Mouse (Mus musculus): ENCODE measurements around the gene Lamtor1. TPM values are rescaled to one million over a fixed set of nuclear protein-coding genes. Genes with fewer than 3 reads are reported as not detected.

Lamtor1 gene
- polyA plus RNA-seq (2012; rRNA removed): 223 and 226 TPM in 2 replicates

DNA sequence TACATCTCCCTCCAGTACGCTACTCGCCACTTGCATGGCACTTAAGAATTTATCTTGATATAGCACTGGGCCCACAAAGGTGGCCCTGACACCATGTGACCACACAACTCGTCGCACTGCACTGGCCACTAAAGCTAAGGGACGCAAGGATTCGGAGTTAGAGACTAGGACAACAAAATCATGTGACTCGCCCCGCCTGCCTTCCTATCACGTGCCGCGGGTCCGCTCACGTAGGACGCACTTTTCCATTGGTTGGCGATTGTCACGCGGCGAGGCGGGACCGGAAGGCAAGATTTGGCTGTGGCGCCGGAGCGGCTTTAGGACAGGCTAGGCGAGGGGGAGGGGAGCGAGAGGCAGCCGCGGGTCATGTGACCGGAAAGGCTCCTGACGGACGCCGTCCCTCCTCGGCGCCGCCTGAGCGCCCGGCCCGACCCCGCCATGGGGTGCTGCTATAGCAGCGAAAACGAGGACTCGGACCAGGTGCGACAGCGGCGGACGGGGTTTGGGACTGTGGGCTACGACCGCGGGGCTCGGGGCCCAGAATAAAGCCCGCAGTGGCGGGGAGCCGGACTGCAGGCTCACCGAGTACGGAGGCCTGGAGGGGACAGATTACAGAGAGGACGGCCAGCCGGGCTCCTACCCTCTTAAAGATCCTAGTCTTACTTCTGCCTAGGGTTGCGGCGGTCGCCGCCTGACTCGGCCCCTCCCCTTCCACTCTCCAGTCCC lies at the start of gene Lamtor1:
Gene Lamtor1 (plus strand): TSS at position 344 of the 726 bp plus-strand sequence.

DNA sequence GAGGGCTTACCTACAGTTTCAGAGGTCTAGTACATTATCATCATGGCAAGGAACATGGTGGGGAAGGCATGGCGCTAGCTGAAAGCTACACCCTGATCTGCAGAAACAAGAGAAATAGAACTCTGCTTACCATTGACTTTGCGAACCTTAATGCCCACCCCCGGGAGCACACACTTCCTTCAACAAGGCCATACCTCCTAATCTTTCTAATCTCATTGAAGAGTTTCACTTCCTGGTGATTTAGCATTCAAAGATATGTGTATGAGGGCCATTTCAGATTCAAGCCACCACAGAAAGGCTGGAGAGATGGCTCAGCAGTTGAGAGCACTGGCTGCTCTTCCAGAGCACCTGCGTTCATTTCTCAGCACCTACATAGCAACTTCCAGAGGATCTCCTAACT lies 48.6 kb upstream of the Lamtor1 start, which contains the start of gene Folr2:
Gene Folr2 (minus strand): TSS at position 101 of the 400 bp plus-strand sequence.

DNA sequence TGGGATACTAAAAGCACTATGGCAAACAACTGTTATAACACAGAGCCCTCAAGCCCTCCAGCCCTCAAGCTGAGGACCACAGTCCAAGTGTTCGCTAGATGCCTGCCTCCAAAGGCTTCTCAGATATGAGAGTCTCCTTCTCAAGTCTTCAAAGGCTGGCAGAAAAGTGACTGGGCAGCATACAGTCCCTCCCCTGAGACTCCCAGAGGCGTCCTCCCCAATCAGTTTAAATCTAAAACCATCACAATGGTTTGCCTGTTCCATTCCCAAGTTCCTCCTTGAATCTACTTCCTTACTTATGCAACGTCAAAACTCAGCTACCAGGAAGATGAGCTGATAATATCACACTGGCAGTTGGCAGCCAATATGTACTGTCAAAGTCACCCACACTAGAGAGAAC lies 42.3 kb upstream of the Lamtor1 start, which contains the start of gene Anapc15:
Gene Anapc15 (plus strand): TSS at position 301 of the 400 bp plus-strand sequence.

DNA sequence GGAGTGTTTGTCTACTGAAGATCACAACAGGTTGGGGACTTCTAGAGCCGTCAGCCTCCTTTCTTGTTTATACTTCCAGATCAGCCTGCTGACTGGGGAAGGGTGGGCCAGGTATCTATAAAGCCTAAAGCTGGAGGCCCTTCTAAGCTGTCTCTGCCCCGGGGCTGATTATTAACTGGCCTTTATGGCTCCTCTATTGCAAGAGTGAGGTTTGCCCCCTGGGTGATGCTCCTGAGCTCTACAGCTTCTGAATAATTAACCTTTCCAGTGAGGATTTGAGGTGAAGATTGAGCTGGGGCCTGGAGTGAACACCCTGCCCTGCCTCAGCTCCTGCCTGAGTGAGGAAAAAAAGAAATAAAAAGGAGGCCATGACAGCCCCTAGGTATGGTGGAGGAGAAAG lies 35.1 kb upstream of the Lamtor1 start, which contains the start of gene Folr1:
Gene Folr1 (minus strand): TSS at position 160 of the 400 bp plus-strand sequence.

DNA sequence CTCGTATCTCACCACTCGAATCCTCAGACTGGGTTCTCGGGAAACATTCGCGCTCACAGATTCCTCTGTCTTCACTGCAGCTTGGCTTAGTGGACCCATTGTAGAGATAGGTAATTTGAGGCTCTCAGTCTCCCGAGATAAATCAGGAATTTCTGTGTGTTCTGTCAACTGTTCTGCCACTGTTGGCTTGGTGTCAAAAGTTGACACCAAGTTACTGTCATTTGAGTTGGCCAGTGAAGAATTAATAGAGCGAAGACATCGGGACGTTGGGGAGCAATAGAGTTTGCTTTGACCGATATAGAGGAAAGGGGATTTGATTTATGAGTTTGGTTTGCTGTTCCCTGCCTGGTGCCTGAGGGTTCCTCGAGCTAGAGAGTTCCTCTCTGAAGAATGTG lies 580 bp downstream of the Lamtor1 start, which contains the start of gene Tomt:
Gene Tomt (minus strand): TSS at position 73 of the 395 bp plus-strand sequence.

DNA sequence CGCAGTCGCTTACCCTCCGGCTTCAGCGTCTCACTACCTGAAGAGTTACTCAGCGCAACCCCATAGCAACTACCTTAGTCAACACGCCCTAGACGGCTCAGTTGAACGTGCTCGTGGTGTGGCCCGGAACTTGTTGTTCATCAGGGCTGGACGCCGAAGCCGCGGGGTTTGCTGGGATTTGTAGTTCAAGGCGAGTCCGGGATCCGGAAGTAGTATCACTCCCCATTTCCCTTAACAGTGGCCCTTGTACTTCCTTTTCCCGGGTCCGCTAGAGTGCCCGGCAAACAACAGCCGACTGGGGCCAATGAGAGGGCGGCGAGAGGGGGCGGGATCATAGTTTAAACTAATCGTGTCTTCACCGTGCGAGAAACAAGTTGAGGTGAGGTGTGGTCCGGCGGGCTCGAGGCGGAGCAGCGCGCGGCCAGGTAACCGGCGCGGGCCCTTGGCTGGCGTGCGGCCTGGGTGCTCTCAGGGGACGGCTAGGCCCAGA lies 28.1 kb downstream of the Lamtor1 start, which contains the start of the genes Lrrc51 and Numa1:
Gene Lrrc51 (minus strand): TSS at position 145 of the 490 bp plus-strand sequence.
Gene Numa1 (plus strand): TSS at position 361 of the 490 bp plus-strand sequence.

Other genes with a start within 250 kb of the Lamtor1 start
- 13.4 and 13.8 TPM in 2 replicates for gene Clpb, start 242.3 kb upstream of the Lamtor1 start, polyA plus RNA-seq (2012; rRNA removed)
- gene Phox2a, start 87.6 kb upstream of the Lamtor1 start, polyA plus RNA-seq (2012; rRNA removed): 1.3 and 2.0 TPM in 2 replicates
- 118 and 140 TPM in 2 replicates for gene Inppl1, start 67.7 kb upstream of the Lamtor1 start, polyA plus RNA-seq (2012; rRNA removed)
- gene Folr2, start 48.7 kb upstream of the Lamtor1 start, polyA plus RNA-seq (2012; rRNA removed): 10.6 and 14.3 TPM in 2 replicates
- gene Anapc15, start 42.2 kb upstream of the Lamtor1 start, polyA plus RNA-seq (2012; rRNA removed): 20.6 and 25.7 TPM in 2 replicates
- gene Folr1, start 35.1 kb upstream of the Lamtor1 start, polyA plus RNA-seq (2012; rRNA removed): 1.1 and 1.2 TPM in 2 replicates
- 0.08 and 0.13 TPM in 2 replicates for gene Tomt, start 455 bp downstream of the Lamtor1 start, polyA plus RNA-seq (2012; rRNA removed)
- 15.6 and 20.1 TPM in 2 replicates for gene Lrrc51, start 28.0 kb downstream of the Lamtor1 start, polyA plus RNA-seq (2012; rRNA removed)
- 82.1 and 93.1 TPM in 2 replicates for gene Numa1, start 28.2 kb downstream of the Lamtor1 start, polyA plus RNA-seq (2012; rRNA removed)
- 5.1 and 6.9 TPM in 2 replicates for gene Il18bp, start 112.8 kb downstream of the Lamtor1 start, polyA plus RNA-seq (2012; rRNA removed)
- gene Rnf121, start 159.6 kb downstream of the Lamtor1 start, polyA plus RNA-seq (2012; rRNA removed): 21.0 and 30.4 TPM in 2 replicates
- 12.3 and 12.9 TPM in 2 replicates for gene Xndc1, start 159.6 kb downstream of the Lamtor1 start, polyA plus RNA-seq (2012; rRNA removed)
- 2.1 and 3.2 TPM in 2 replicates for gene Xntrpc, start 159.8 kb downstream of the Lamtor1 start, polyA plus RNA-seq (2012; rRNA removed)
- not detected in 2 replicates for gene Trpc2, start 177.2 kb downstream of the Lamtor1 start, polyA plus RNA-seq (2012; rRNA removed)
- gene Art1, start 195.8 kb downstream of the Lamtor1 start, polyA plus RNA-seq (2012; rRNA removed): 0.07 TPM in 1 of 2 replicates, not detected in the other
- 0.47 and 0.51 TPM in 2 replicates for gene Art5, start 203.6 kb downstream of the Lamtor1 start, polyA plus RNA-seq (2012; rRNA removed)
- 0.67 and 0.78 TPM in 2 replicates for gene Chrna10, start 210.9 kb downstream of the Lamtor1 start, polyA plus RNA-seq (2012; rRNA removed)

All from colon, adult 2 months (tissue).